Mouse (Mus musculus) lung, embryonic 14.5 days (tissue): ENCODE data around the gene Klhl8. TPM values are rescaled to one million over a fixed set of nuclear protein-coding genes. Genes with fewer than 3 reads are reported as not detected.

ENCODE experiments used
- ATAC-seq: fragments of 200-750 bp; cut with Nextera tagmentation; 2 replicates; pipeline ENCODE4 v1.8.0; 2017; ENCODE audit warnings: mild to moderate bottlenecking, moderate TSS enrichment, moderate library complexity; ENCODE audit not compliant: insufficient read depth
- DNase-seq: peaks from one replicate; pipeline ENCODE4 v3.0.0-alpha.2; 2015
- H3K27ac ChIP-seq: fragments of 300-500 bp; sonication (generic); 2 replicates; pipeline ENCODE4 v1.5.1; 2014; ENCODE audit warnings: low read depth, mild to moderate bottlenecking, moderate library complexity
- H3K27me3 ChIP-seq: fragments of 300-500 bp; sonication (generic); 2 replicates; pipeline ENCODE4 v1.6.1; 2014; ENCODE audit warnings: low read length, control low read depth; ENCODE audit not compliant: insufficient read depth
- H3K36me3 ChIP-seq: fragments of 300-500 bp; sonication (generic); 2 replicates; pipeline ENCODE4 v1.6.1; 2014; ENCODE audit warnings: control low read depth; ENCODE audit not compliant: insufficient read depth
- H3K4me1 ChIP-seq: fragments of 300-500 bp; sonication (generic); 2 replicates; pipeline ENCODE4 v1.6.1; 2014; ENCODE audit warnings: antibody characterized with exemption, control low read depth; ENCODE audit not compliant: insufficient read depth
- H3K4me2 ChIP-seq: fragments of 300-500 bp; sonication (generic); 2 replicates; pipeline ENCODE4 v1.6.1; 2014; ENCODE audit warnings: mild to moderate bottlenecking
- H3K4me3 ChIP-seq: fragments of 300-500 bp; sonication (generic); 2 replicates; pipeline ENCODE4 v1.5.1; 2014; ENCODE audit warnings: low read depth, low read length
- H3K9ac ChIP-seq: fragments of 300-500 bp; sonication (generic); 2 replicates; pipeline ENCODE4 v1.6.1; 2014
- H3K9me3 ChIP-seq: fragments of 300-500 bp; sonication (generic); 2 replicates; pipeline ENCODE4 v1.6.1; 2016; ENCODE audit warnings: low read depth, low read length, control low read depth
- CTCF ChIP-seq: IDR thresholded peaks from 2 replicates; pipeline ENCODE4 v1.5.1; 2016; ENCODE audit warnings: antibody characterized with exemption, low read depth
- WGBS: fragments of 180-500 bp; shearing (Covaris S2); extraction: QIAGEN DNeasy Blood & Tissue Kit; methylation state at CpG from one replicate; pipeline ENCODE4 v1.1.7; 2014; 5-methylcytosine and 5-hydroxymethylcytosine counted together
- polyA plus RNA-seq: library from polyadenylated mRNA; unstranded; fragments of >200 nt; fragmentation: Nextera tagmentation; extraction: Ambion mirVana; gene quantifications from 2 replicates; pipeline ENCODE4 v1.2.1, GENCODE M21; 2014

Gene Klhl8
- polyA plus RNA-seq, 1 experiment from 2014 or later, result 9.4 TPM

DNA sequence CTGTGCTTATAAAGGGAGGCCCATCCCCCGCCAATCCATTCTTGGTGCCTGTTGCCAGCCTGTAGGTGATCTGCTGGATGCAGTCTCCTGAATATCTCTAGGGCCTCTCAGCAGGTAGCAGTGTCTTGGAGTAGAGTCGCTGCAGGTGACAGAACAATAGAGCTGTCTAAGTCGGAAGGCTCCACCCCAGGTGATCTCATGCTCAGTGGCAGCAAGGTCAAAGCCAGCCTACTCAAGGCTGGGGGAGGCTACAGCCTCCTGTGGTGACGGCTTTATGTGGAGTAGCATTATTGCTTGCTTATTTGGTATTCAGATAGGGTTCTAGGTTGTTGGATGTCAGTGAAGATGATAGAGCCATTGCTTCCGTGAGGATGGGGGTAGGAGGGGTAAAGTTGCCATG, 97.8 kb downstream of the Klhl8 start:
- no peak for ATAC-seq
- no peak overlapping the region for H3K4me3 ChIP-seq
- no peak overlapping the region for H3K27ac ChIP-seq
- no peak for DNase-seq
- no peak overlapping the region for H3K4me2 ChIP-seq
- H3K9ac ChIP-seq, result no peak overlapping the region
- TF ChIP-seq CTCF, result no peak
- no peaks in the 10 kb centered on the region for H3K4me1 ChIP-seq
- no peaks in the 10 kb centered on the region for H3K27me3 ChIP-seq
- no peaks in the 10 kb centered on the region for H3K9me3 ChIP-seq
- no peaks in the 10 kb centered on the region for H3K36me3 ChIP-seq
- 84% methylated on average over 5 of the region's 5 CpGs for WGBS

Other genes starting within 250 kb of the Klhl8 start
- gene Aff1, start 218.9 kb downstream of the Klhl8 start, polyA plus RNA-seq, result 7.1 and 7.7 TPM in 2 replicates
- gene Hsd17b13, start 66.2 kb upstream of the Klhl8 start, polyA plus RNA-seq, result 0.23 and 0.61 TPM in 2 replicates
- 4.2 and 4.4 TPM in 2 replicates for gene Hsd17b11, start 110.7 kb upstream of the Klhl8 start, polyA plus RNA-seq
- gene Nudt9, start 135.0 kb upstream of the Klhl8 start, polyA plus RNA-seq, result 62.0 and 66.6 TPM in 2 replicates
- not detected in 2 replicates for gene Gm17660, start 166.3 kb upstream of the Klhl8 start, polyA plus RNA-seq
- 296 and 307 TPM in 2 replicates for gene Sparcl1, start 202.5 kb upstream of the Klhl8 start, polyA plus RNA-seq